Mouse (Mus musculus): ENCODE measurements around the gene Alg9. TPM values are rescaled to one million over a fixed set of nuclear protein-coding genes. Genes with fewer than 3 reads are reported as not detected.

Alg9 gene
- 23.0 TPM for polyA plus RNA-seq (2012; fragmentation: generic; extraction: Trizol)
- long read RNA-seq, experiment 1, transcript Alg9-201 (15 exons, 2,873 nt): major isoform, 5 of 11 reads
- long read RNA-seq, experiment 1, partial matches to known transcripts: 2 of 11 reads
- long read RNA-seq, experiment 1, other reads (novel, unspliced or antisense): 4 of 11 reads
- long read RNA-seq, experiment 2, transcript Alg9-201 (15 exons, 2,873 nt): major isoform, 17 of 34 reads
- long read RNA-seq, experiment 2, partial matches to known transcripts: 3 of 34 reads
- long read RNA-seq, experiment 2, other reads (novel, unspliced or antisense): 13 of 34 reads

- H3ac ChIP-seq (ENCODE audit: control insufficient read depth, insufficient read length, low read depth): peak within 1 kb of the TSS; percentile 60
- peaks cover 10% of the 10 kb centered on the region for H3K36me3 ChIP-seq (ENCODE audit: control insufficient read depth, insufficient read depth)
- no peaks in the 10 kb centered on the region for H3K27me3 ChIP-seq (ENCODE audit: control insufficient read depth, insufficient read depth, insufficient read length)
- TF ChIP-seq MYOG (IDR thresholded peaks at IDR 0.05; ENCODE audit: control insufficient read depth, extremely low read depth, insufficient read length): no peak
- TF ChIP-seq USF1 (IDR thresholded peaks at IDR 0.05; ENCODE audit: low read depth): no peak
- no peak for TF ChIP-seq CEBPB (IDR thresholded peaks at IDR 0.05; ENCODE audit: low read depth)
- TF ChIP-seq CTCF (IDR thresholded peaks at IDR 0.05; ENCODE audit: control insufficient read depth, insufficient read depth, insufficient read length): no peak
- no peak for TF ChIP-seq MAX (IDR thresholded peaks at IDR 0.05)
- TF ChIP-seq FOSL1 (IDR thresholded peaks at IDR 0.05; ENCODE audit: insufficient read depth, low read length, poor library complexity, severe bottlenecking): no peak
- TF ChIP-seq MYOD1 (IDR thresholded peaks at IDR 0.05; ENCODE audit: control insufficient read depth, insufficient read length, low read depth): no peak
- peak within 1 kb of the TSS; percentile 46 for H3K4me3 ChIP-seq (ENCODE audit: insufficient read depth, poor library complexity, severe bottlenecking)
- H3K79me3 ChIP-seq (ENCODE audit: low read depth): no peaks in the 10 kb centered on the region
- H3K79me2 ChIP-seq (ENCODE audit: control insufficient read depth, insufficient read depth): peaks cover 6% of the 10 kb centered on the region
Measured at GRCm38 (mm10) chr9:50774991-50775612, at the start of gene Alg9, which contains the start of gene 1110032A03Rik. Gene Alg9, plus strand, starts transcription at chr9:50775019. Gene 1110032A03Rik, minus strand, starts transcription at chr9:50775520.

GRCm38 (mm10) chr9:50725921-50726590 is 48.8 kb upstream of the Alg9 start:
- no peaks in the 10 kb centered on the region for H3K79me2 ChIP-seq (ENCODE audit: control insufficient read depth, insufficient read depth)
- H3K4me3 ChIP-seq (ENCODE audit: insufficient read depth, poor library complexity, severe bottlenecking): no peak overlapping the region
- TF ChIP-seq MYOG (IDR thresholded peaks at IDR 0.05; ENCODE audit: control insufficient read depth, extremely low read depth, insufficient read length): no peak
- TF ChIP-seq MYOD1 (IDR thresholded peaks at IDR 0.05; ENCODE audit: control insufficient read depth, insufficient read length, low read depth): no peak
- no peak for TF ChIP-seq CEBPB (IDR thresholded peaks at IDR 0.05; ENCODE audit: low read depth)
- TF ChIP-seq USF1 (IDR thresholded peaks at IDR 0.05; ENCODE audit: low read depth): no peak
- no peak for TF ChIP-seq FOSL1 (IDR thresholded peaks at IDR 0.05; ENCODE audit: insufficient read depth, low read length, poor library complexity, severe bottlenecking)
- no peak for TF ChIP-seq CTCF (IDR thresholded peaks at IDR 0.05; ENCODE audit: control insufficient read depth, insufficient read depth, insufficient read length)
- no peak for TF ChIP-seq MAX (IDR thresholded peaks at IDR 0.05)
- no peaks in the 10 kb centered on the region for H3K79me3 ChIP-seq (ENCODE audit: low read depth)
- no peaks in the 10 kb centered on the region for H3K36me3 ChIP-seq (ENCODE audit: control insufficient read depth, insufficient read depth)
- H3K27me3 ChIP-seq (ENCODE audit: control insufficient read depth, insufficient read depth, insufficient read length): no peaks in the 10 kb centered on the region
- no peak overlapping the region for H3ac ChIP-seq (ENCODE audit: control insufficient read depth, insufficient read length, low read depth)

- TF ChIP-seq MYOD1 (IDR thresholded peaks at IDR 0.05; ENCODE audit: control insufficient read depth, insufficient read length, low read depth) (peak; percentile 46), CEBPB (IDR thresholded peaks at IDR 0.05; ENCODE audit: low read depth) (no peak)
- Histone ChIP-seq H3ac (ENCODE audit: control insufficient read depth, insufficient read length, low read depth) (peak overlapping the region; percentile 63), H3K79me2 (ENCODE audit: control insufficient read depth, insufficient read depth) (no peaks in the 10 kb centered on the region), H3K79me3 (ENCODE audit: low read depth) (no peaks in the 10 kb centered on the region), H3K27me3 (ENCODE audit: control insufficient read depth, insufficient read depth, insufficient read length) (no peaks in the 10 kb centered on the region), H3K4me3 (ENCODE audit: insufficient read depth, poor library complexity, severe bottlenecking) (peak overlapping the region; percentile 32), H3K36me3 (ENCODE audit: control insufficient read depth, insufficient read depth) (no peaks in the 10 kb centered on the region)
Measured at GRCm38 (mm10) chr9:50727171-50727924, 47.5 kb upstream of the Alg9 start.

- Histone ChIP-seq H3K4me3 (ENCODE audit: insufficient read depth, poor library complexity, severe bottlenecking) (peak overlapping the region; percentile 32), H3K27me3 (ENCODE audit: control insufficient read depth, insufficient read depth, insufficient read length) (no peaks in the 10 kb centered on the region), H3K36me3 (ENCODE audit: control insufficient read depth, insufficient read depth) (no peaks in the 10 kb centered on the region), H3K79me3 (ENCODE audit: low read depth) (no peaks in the 10 kb centered on the region), H3K79me2 (ENCODE audit: control insufficient read depth, insufficient read depth) (no peaks in the 10 kb centered on the region), H3ac (ENCODE audit: control insufficient read depth, insufficient read length, low read depth) (peak overlapping the region; percentile 38)
- TF ChIP-seq FOSL1 (IDR thresholded peaks at IDR 0.05; ENCODE audit: insufficient read depth, low read length, poor library complexity, severe bottlenecking): no peak
- TF ChIP-seq USF1 (IDR thresholded peaks at IDR 0.05; ENCODE audit: low read depth): no peak
- TF ChIP-seq MYOG (IDR thresholded peaks at IDR 0.05; ENCODE audit: control insufficient read depth, extremely low read depth, insufficient read length): no peak
Measured at GRCm38 (mm10) chr9:50727925-50728651, 46.7 kb upstream of the Alg9 start.

GRCm38 (mm10) chr9:50729600-50729999 is 45.2 kb upstream of the Alg9 start:
- no peaks in the 10 kb centered on the region for H3K79me3 ChIP-seq (ENCODE audit: low read depth)
- H3K4me3 ChIP-seq (ENCODE audit: insufficient read depth, poor library complexity, severe bottlenecking): no peak overlapping the region
- no peaks in the 10 kb centered on the region for H3K79me2 ChIP-seq (ENCODE audit: control insufficient read depth, insufficient read depth)
- TF ChIP-seq MYOD1 (IDR thresholded peaks at IDR 0.05; ENCODE audit: control insufficient read depth, insufficient read length, low read depth): no peak
- TF ChIP-seq FOSL1 (IDR thresholded peaks at IDR 0.05; ENCODE audit: insufficient read depth, low read length, poor library complexity, severe bottlenecking): no peak
- TF ChIP-seq MAX (IDR thresholded peaks at IDR 0.05): no peak
- TF ChIP-seq MYOG (IDR thresholded peaks at IDR 0.05; ENCODE audit: control insufficient read depth, extremely low read depth, insufficient read length): no peak
- no peak for TF ChIP-seq CEBPB (IDR thresholded peaks at IDR 0.05; ENCODE audit: low read depth)
- H3K27me3 ChIP-seq (ENCODE audit: control insufficient read depth, insufficient read depth, insufficient read length): no peaks in the 10 kb centered on the region
- H3K36me3 ChIP-seq (ENCODE audit: control insufficient read depth, insufficient read depth): no peaks in the 10 kb centered on the region
- no peak overlapping the region for H3ac ChIP-seq (ENCODE audit: control insufficient read depth, insufficient read length, low read depth)

Data from C2C12 (cell line).